Mouse (Mus musculus) left cerebral cortex, postnatal 25 days (tissue): ENCODE measurements around the gene Parva. TPM values are rescaled to one million over a fixed set of nuclear protein-coding genes. Genes with fewer than 3 reads are reported as not detected.

Source experiments
- DNase-seq, 2 experiments: peaks; one replicate each; pipeline ENCODE4 v3.0.0; 2022; ENCODE audit warnings: low spot score in 2 of 2, mixed read lengths in 1 of 2
- intact Hi-C: fragments of 180-260 bp; cut with DNase I; formaldehyde crosslinking; loops from one replicate; pipeline ENCODE4 v1.15.1; 2025
- total RNA-seq, 2 experiments: library from RNA; stranded (reverse); gene quantifications; 2 replicates each; pipeline ENCODE4 v1.2.3; 2021

Parva gene
- total RNA-seq, 2 experiments from 2014 or later, result 53.3 to 53.6 TPM

DNA sequence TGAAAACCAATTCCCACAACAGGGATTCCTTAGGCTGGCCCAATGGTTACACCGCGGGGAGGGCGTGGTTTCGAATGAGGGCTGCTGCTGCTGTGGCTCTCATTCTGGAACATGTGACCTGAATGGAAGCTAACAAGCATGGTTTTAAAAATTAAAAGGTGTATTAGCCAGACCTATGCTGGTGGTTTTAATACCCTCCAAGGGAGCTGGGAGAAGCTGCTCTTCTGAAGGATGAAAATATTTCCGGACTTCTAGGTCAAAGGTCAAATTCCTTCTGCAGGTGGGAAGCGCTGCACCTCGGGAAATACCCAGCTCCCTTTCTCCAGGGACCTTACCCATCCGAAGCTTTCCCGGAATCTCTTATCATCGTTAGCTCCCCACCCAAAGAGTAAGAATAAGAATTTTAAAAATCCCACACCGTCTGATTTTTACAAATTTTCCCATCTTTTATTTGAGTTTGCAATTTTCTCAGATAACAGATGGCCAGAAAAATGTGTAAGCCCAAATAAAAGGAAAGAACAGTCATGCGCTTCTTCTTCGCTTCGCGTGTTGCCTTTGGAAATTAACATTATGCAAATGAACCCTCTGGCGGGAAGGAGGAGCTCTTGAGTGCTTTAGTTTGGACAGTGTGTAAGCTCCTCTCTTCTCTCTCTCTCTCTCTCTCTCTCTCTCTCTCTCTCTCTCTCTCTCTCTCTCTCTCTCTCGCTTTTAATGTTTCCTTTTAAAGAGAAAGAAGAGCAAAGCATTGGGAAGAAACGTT is 74.9 kb downstream of the Parva start:
- DNase-seq, result peak; percentile 32 to 60

DNA sequence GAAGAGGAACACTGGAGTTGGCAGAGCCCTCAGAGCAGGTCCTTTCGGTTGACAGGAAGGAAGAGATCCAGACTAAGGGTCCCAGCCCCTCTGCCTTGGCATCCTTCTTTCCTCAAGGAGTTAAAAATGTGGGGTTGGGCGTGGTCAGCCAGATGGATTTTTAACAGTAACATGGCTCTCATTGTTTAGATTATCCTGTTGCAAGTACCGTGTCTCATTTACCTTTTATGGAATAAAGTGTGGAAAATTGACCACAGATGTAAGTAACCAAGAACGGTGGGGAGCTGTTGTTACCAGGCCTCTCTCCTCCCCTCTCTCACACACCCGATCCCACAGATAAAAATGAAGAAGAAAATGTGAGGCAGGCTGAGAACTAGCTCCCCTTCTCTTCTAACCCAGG is 75.5 kb downstream of the Parva start:
- DNase-seq, result no peak

More for the DNA sequence above, 74.9 kb downstream of the Parva start:
- intact Hi-C loops, result no loop called here

DNA sequence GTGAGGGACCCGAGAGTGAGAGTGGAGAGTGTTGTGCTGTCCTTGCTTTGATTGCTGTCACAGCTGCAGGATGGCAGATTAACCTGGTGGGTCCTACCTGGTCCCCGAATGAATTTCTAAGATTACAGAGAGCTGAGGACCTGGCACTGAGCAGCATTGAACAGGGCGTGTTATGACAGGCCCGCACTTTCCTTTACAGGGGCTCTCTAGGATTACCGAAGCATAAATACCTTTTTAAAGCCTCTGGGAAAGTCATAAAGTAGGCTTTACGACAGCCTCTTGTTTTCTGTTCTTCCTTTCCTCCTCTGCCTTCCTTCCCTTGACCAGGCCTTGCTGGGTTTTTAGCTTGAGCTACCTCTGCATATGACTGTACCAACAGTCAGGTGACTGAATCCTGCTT is 76.1 kb downstream of the Parva start:
- intact Hi-C loops, result no loop called here
- no peak for DNase-seq

More for the DNA sequence above, 75.5 kb downstream of the Parva start:
- intact Hi-C loops, result no loop called here

DNA sequence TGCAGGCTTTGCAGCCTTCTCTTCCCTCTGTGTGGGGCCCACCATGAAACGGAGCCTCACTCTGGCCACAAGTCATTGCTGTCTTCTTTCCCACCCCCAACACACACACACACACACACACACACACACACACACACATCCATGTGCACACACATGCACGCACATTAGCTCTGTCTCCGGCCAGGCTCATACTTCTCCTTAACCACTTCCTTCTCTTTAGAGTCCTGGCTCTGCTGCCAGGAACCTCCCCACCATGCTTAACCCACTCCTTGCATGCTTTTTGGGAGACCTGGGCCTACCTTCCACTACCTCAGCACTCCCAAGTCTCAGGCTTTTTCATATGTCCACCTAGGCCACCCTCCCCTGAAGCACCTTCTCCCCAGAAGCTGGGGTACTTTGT is 76.6 kb downstream of the Parva start:
- DNase-seq, result no peak
- intact Hi-C loops, result no loop called here

DNA sequence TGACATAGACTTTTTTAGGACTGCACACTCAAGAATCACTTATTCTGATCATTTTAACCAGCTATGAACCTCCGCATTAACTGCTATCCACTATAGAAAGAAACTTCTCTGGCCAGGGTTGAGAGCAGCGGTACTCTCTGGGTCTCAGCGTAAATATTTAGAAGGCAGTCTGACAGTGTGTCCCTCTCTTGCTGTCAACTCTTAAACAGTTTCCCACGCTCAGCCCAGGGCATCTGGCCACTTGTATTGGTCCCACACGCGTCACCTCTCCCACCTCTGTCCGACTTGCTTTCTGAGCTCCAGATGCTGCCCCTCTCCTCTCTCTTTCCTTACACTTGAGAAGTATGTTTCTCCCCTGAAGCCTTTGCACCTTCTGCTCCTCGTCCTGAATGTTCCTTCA is 81.8 kb downstream of the Parva start:
- no peak for DNase-seq
- intact Hi-C loops, result no loop called here

DNA sequence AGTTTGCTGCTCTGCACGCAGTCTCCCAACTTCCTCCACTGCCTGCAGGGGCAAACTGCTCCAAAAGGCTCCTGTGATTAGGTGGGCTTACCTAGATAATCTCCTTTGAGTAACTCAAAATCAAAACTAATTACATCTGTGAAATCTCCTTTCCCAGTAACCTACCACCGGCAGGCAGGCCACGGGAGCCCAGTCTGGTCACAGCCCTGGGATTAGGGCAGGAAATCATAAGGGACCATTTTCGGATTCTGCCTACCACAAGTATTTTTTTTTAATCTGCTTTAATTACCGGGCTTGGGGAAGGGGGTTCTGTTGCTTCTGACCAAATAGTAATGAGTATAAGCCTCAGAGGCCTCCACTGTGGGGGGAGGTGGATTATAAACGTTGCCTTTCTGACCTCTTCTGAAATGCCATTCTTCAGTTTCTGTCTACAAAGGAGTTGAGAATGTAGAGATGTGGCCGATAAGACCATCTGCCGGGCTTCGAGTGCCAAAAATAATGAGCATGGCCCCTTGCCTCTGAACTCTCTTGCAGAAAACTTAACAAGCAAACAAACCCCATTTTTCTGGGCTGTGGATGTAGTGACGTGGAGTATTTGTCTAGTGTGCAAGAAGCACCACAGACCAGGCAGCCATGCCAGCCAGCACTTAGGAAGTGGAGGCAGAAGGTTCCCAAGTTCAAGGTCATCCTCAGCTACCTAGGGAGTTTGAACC is 83.2 kb downstream of the Parva start:
- intact Hi-C loops, result no loop called here

DNA sequence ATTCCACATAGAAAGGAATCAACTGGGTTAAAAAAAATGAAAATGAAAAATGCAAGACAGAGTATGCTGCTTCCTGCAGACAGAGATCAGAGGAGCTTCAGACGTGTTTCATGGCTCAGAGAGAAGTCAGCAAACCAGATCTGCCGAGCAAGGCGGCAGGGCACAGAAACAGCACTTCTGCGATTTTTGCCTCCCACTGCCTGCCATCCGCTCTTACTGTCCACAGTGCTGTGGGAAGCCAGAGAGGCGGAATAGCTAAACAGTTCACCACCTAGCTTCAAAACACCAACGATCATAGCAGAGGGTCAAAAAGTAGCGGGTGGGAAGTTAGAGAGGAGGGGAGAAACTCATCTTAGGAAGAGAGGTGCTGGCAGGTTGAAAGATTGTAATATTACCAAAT is 84.0 kb downstream of the Parva start:
- peak in 1 of 2 experiments; percentile 8 for DNase-seq
- intact Hi-C loops, result no loop called here

More for the DNA sequence above, 83.2 kb downstream of the Parva start:
- DNase-seq, result no peak

DNA sequence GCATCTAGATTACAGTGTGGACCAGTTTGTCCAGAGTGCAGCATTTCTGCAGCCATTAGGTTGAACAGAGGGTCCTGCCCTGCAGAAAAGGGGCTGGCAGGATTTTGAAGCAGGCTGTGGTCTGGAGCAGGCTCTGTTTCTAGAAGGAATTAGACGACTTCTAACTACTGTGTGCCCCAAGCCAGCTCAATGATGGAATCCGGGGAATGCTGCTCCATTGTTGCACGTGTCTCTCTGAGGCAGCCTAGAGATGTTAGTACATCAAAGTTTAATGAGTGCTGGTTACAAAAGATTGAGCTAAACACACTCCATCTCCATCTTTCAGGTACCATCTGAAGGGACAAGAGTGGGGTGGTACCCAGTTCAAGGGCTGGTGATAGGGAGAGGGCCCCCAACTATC is 85.0 kb downstream of the Parva start:
- DNase-seq, result no peak
- intact Hi-C loops, result no loop called here

DNA sequence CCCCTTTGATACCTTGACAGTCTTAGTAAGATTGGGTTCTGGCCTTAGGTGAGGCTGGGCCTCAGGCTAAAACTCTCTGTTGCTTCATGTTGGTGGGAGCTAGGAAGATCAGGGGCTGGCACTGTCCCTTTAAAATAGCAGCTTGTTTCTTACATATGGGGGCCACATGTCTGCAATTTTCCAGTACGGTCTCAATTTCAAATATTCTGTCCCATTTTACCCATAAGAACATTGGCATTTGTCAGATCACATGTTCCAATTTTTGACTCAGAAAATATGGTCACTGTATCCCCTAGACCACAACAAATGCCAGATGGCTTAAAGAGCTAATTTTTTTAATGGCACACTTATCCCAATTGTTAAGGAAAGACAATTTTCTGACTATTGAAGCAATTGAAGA is 85.6 kb downstream of the Parva start:
- no peak for DNase-seq
- intact Hi-C loops, result no loop called here

DNA sequence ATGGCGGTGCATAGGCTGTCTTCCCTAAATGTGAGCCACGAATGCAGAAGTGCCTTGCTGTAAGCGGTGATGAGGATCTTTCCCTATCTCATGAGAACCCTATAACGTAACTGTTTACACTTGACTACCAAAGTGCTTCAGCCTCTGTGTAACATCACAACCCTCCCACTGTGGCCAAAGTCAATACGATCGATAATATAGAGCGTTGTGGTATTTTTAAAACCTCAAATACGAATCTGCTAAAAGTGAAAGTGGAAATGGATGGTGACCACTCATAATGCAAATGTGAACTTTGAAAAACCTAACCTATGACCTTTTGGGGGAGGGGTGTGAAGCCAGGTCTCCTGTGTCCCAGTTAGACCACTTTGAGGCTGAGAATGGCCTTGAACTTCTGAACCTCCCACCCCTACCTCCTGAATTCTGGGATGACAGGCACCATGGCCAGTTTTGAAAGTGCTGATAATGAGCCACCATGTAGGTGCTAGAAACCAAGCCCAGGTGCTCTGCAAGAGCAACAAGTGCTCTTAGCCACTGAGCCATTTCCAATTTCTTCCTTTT is 87.4 kb downstream of the Parva start:
- no peak for DNase-seq
- intact Hi-C loops, result no loop called here

DNA sequence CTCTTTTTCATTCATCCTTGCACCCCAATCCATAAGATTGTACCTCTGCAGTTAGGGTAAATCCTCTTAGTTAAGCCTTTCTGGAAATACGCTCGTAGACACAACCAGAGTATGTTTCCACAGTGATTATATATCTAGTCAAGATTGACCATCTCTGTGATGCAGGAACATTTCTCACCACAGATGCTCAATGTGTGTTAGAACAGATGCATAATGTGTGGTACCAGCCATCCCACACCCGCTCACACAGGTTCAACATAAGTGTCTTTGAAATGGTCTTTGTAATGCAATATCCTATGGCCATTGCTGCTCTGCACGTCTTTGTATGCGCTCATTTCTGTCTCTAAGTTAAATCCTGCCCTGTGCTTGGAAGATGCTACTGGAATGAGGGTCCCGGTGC is 98.2 kb downstream of the Parva start:
- intact Hi-C loops, result no loop called here

DNA sequence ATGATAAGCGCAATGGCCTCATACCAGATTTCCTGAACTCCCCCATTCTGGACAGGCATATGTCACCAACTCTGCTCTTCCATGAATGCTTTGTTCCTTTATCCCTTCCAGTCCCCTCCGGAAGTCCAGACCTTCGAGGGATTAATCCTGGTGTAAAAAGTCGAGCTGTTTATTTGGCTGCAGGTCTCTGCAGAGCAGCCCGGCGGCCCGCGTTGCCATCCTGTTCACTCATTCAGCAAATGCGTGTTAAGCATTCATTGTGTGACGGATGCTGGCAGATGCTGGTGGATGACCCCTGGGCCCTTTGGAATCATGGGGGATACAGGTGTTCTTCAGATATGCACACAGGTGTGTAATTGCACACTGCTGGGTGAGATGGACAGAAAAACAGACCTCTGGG is 98.9 kb downstream of the Parva start:
- no peak for DNase-seq

More for the DNA sequence above, 98.2 kb downstream of the Parva start:
- peak; percentile 8 to 62 for DNase-seq

DNA sequence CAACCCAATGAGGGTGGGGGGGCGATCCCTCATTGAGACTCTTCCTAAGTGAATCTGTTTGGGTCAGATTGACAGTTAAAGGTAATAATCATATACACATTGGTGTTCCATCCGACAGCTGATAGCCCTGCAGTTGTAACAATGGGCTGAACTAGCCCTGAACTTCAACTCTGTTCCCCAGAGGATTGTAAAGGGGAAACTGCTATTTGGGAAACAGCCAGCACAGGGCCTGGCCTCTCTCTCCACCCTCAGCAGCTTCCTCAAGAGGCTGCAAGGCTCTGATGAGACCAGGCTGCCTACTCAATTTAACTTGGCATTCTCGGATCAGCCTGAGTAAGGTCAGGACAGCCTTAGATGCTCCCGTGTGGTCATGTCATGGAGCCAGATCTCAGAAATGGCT is 99.9 kb downstream of the Parva start:
- intact Hi-C loops, result no loop called here
- DNase-seq, result no peak

More for the DNA sequence above, 98.9 kb downstream of the Parva start:
- intact Hi-C loops, result no loop called here

DNA sequence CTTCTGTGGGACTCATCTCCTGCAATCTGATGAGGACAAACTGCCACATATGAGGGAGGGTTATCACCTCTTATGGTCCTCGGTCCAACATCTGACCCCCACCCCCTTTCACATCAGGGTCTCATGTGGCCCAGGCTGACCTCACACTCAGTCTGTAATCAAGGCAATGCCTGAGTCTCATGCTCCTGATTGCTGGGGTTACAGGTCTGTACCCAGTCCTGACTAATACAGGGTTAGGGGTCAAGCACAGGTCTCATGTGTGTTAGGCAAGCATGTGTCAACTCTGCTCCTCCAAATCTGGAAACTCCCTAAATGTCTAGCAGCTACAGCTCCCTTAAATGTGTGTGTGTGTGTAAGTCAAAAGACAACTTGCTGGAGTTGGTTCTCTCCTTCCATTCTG is 100.8 kb downstream of the Parva start:
- intact Hi-C loops, result no loop called here
- DNase-seq, result no peak

DNA sequence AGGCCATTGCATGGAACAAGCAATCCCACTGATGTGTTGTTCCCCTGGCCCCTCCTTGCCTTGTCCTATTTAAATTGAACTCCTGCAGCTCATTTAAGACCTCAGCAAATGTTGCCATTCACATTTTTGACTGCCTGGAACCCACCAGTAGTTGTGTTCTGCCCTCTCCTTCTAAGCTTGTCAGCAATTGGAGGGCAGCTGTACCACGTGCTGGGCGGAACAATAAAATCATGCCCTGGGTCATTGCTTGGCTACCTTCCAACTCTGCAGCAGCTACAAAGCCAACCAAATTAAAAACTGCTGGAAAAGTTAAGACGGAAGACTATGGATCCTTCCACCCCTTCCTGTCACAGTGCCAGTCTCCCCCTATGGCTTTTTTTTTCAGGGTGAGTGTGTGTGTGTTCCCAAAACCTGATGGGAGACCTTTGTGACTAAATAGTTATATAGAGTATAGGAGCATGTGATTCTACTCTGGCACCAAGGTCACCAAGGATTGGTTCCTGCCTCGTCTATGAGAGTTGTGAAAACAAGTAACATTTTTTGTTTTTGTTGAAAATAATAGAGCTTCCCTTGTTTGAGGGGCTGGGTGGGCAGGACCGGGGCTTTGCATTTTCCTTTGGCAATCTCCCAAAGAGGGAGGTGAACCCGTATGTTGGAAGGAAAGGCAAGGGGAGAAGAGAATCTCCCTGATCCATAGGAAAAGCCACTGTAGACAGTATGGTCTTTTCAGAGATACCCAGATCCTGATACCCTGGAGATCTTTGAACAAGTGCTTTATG is 101.5 kb downstream of the Parva start:
- intact Hi-C loops, result no loop called here
- DNase-seq, result no peak

DNA sequence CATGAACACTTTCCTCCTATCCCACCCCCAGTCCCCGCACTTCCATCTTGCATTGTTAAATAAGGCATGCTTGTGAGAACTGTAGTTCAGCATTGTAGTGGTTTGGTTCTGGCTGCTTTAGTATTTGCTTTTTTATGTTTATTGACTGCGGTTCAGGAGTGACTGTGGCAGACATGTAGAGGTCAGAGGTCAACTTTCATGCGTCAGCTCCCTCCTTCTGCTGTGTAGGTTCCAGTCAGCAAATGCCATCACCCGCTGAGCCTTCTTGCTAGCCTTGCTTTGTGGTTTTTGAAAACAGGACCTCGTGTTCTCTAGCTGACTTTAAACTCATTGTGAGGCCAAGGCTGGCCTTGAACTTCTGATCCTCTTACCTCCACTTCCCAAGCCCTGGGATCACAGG is 103.6 kb downstream of the Parva start:
- intact Hi-C loops, result no loop called here

DNA sequence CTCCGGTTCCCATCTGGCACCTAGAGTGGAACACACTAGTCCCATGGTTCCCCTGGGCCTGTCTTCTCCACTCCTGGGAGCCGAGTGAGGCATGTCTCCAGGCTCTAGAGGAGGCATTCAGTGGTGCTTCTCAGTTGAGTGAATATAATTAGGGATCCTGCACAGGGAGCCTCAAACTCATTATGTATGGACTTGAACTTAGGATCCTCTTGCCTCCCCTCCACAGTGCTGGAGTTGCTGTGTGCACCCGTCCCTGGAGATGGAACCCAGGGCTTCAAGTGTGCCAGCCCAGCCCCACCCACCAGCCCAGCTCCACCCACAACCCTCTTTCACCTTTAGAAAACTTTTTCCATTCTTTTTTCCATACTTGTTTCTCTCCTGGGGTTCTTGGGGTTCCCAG is 106.8 kb downstream of the Parva start:
- intact Hi-C loops, result no loop called here
- no peak for DNase-seq

More for the DNA sequence above, 103.6 kb downstream of the Parva start:
- DNase-seq, result no peak

DNA sequence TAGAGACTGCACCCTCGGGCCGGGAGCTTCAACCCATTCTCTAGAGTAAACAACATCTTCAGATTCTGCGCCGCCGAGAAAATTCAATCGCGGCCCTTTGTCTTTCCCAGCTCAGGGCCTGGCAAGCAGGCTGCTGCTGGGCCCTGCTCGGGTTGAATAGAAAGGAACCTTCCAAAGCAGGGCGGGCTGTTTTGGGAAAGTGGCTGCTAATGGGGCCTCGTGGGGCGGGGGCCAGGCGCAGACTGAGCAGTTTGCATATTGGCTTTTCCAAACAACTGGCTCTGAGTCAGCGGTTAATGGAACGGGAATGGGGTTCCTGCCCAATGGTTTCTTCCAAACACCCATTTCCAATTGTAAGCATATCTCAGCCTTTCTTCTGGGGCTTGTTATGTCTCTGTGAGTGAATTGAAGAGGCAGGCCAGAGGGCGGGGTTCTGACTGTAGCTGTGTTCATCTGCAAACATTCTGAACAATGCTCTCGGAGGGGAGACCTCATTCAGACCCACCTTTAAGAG is 108.2 kb downstream of the Parva start:
- intact Hi-C loops, result no loop called here
- DNase-seq, result peak; percentile 24 to 63

DNA sequence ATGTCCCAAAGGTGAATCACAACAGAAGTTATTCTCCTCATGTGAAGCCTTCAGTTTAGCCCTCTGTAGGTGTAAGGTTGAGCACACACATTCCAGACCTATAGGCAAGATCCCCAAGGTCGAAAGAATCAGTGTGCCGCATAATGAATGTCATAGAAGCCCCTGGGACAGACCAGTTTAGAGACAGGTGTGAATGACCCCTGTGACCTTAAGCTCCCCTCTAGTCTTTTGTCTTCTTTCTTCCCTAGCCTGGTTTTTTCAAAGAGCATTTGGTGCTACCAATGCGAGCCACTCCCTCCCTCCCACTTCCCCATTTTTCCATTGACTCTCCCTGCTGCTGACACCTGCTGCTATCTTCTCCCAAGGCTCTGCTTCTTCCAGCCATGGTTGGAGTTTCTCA is 121.8 kb downstream of the Parva start:
- no peak for DNase-seq
- intact Hi-C loops, result no loop called here

DNA sequence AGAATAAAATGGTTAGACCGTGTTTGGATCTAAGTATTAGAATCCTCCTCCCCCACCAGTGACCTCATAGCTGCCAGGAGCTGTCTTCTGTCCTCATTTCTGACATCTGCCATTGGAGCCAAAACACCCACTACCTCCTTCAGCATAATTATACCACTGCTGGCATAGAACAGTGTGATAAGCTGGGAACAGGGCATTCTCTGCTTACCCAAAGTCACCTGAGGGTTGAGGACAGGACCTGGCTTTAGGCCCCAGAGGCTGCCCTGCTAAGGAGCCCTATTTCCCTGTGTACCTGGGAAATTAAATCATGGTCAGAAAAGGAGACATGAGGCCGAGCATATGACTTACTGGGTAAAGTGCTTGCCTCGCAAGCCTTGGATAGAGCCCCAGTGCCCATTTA is 134.2 kb downstream of the Parva start:
- DNase-seq, result no peak
- intact Hi-C loops, result no loop called here
